ENCODE assay signal across 8 mouse cellular contexts in the genomic region with DNA sequence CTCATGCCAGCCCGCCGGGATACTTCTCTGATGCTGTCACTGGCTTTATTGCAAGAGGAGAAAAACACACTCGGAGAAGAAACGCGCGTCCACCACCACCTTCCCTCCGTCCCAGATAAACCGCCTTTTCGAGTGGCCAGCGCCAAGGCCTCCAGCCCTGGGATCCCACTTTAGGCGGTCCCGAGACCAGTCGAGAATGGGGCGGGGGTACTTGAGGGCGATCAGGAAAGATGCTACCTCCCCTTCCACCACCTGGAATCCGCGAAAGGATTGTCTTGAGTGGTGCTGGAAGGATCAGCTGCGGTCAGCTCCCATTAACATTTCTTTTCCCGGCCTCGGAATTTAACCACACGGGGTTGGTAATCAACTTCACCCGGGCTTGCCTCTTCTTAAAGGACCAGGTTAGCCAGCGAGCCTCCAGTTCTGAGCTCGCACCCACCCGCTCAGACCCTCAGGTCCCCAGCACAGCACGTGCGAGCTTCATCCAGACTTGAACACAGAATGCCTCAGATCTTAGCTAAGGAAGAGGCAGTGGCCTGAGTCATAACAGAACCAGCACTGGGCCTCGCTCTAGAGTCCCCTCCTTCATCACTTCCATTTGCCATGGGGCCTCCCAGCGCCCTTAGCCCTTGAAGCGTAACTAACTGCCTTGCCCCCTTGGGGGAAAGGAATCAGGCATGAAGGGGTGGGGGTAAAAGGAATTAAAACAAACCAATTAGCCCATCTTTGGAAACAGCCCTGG.
DNase-seq lines count a peak whose midpoint lies in the region; ATAC-seq lines count a peak whose summit lies in the region.

No protein-coding gene starts in this region.

- peak overlapping the region; percentile 76 for H3K27ac ChIP-seq in heart, embryonic 12.5 days (ENCODE audit: poor library complexity, severe bottlenecking)
- H3K27ac ChIP-seq in neural tube, embryonic 11.5 days (ENCODE audit: low read depth, low read length): no peak overlapping the region

- peaks cover 33% of the 10 kb centered on the region for H3K27me3 ChIP-seq in heart, embryonic 12.5 days (replicated peaks)
- H3K27me3 ChIP-seq in neural tube, embryonic 11.5 days (ENCODE audit: control insufficient read depth, insufficient read depth, low read length): peaks cover 33% of the 10 kb centered on the region

- H3K4me2 ChIP-seq in heart, embryonic 12.5 days: peak overlapping the region; percentile 87
- H3K4me2 ChIP-seq in neural tube, embryonic 11.5 days (ENCODE audit: low read depth): peak overlapping the region; percentile 96

- ATAC-seq in heart, embryonic 12.5 days (ENCODE audit: insufficient number of reproducible peaks, low FRiP score): no peak
- ATAC-seq in neural tube, embryonic 11.5 days (ENCODE audit: insufficient read depth, low FRiP score, low TSS enrichment): peak; percentile 17; the same call in 1 of the 2 replicates

- H3K4me3 ChIP-seq in heart, embryonic 12.5 days: peak overlapping the region; percentile 75
- peak overlapping the region; percentile 68 for H3K4me3 ChIP-seq in neural tube, embryonic 11.5 days (ENCODE audit: low read depth, low read length)

- peak overlapping the region; percentile 74 for H3K9ac ChIP-seq in heart, embryonic 12.5 days
- H3K9ac ChIP-seq in neural tube, embryonic 11.5 days (ENCODE audit: low read length): peak overlapping the region; percentile 51

- peak; percentile 31 to 33 for DNase-seq in left cerebral cortex, postnatal 36 days (ENCODE audit: low spot score in 2 of 2)
- no peak for DNase-seq in left cerebral cortex, postnatal 25 days (ENCODE audit: low spot score in 2 of 2)
- DNase-seq in kidney, postnatal 36 days: peak; percentile 28 to 29
- DNase-seq in neural tube, embryonic 11.5 days (ENCODE audit: low spot score): peak; percentile 16
- no peak for DNase-seq in adrenal gland, adult 8-10 months
- DNase-seq in cerebellum, postnatal 4 days (ENCODE audit: low spot score in 2 of 2): no peak
- no peak for DNase-seq in spleen, postnatal 10 days (ENCODE audit: low spot score in 2 of 2)

- no peaks in the 10 kb centered on the region for H3K36me3 ChIP-seq in heart, embryonic 12.5 days
- H3K36me3 ChIP-seq in neural tube, embryonic 11.5 days (ENCODE audit: control insufficient read depth, insufficient read depth, low read length): no peaks in the 10 kb centered on the region

- WGBS in heart, embryonic 12.5 days: 4% methylated on average over 30 of the region's 30 CpGs
- under 1% methylated on average over 30 of the region's 30 CpGs for WGBS in neural tube, embryonic 11.5 days

- H3K9me3 ChIP-seq in heart, embryonic 12.5 days (replicated peaks): no peaks in the 10 kb centered on the region
- H3K9me3 ChIP-seq in neural tube, embryonic 11.5 days (ENCODE audit: control insufficient read depth, low read length): no peaks in the 10 kb centered on the region

- peaks cover 51% of the 10 kb centered on the region for H3K4me1 ChIP-seq in heart, embryonic 12.5 days (replicated peaks)
- 0 out of 2 replicates have a peak, but pooled peaks cover 6% of the 10 kb centered on the region for H3K4me1 ChIP-seq in neural tube, embryonic 11.5 days (ENCODE audit: control insufficient read depth, insufficient read depth, low read length)

- intact Hi-C loops in left cerebral cortex, postnatal 36 days (cut with DNase I): loop anchor here (5.0 to 10.0 kb wide), 3 partner anchors 41 to 119 kb away; no protein-coding TSS in a partner anchor
- intact Hi-C loops in left cerebral cortex, postnatal 25 days (cut with DNase I): loop anchor here (5.0 kb wide), 1 partner anchor 131 kb away; no protein-coding TSS in a partner anchor

Comparison
In these comparisons a context has a peak if more than half of its experiments do, and no peak if none do; other contexts are left out.
1. DNase-seq: peak in left cerebral cortex, postnatal 36 days (2 of 2), kidney, postnatal 36 days (2 of 2) and neural tube, embryonic 11.5 days (single experiment); none in left cerebral cortex, postnatal 25 days (0 of 2), adrenal gland, adult 8-10 months (single experiment), cerebellum, postnatal 4 days (0 of 2) and spleen, postnatal 10 days (0 of 2).